Mouse (Mus musculus): ENCODE measurements around the gene Traf3ip3.

The Traf3ip3 gene

GRCm38 (mm10) chr1:193167746-193168145, 33.8 kb downstream of the Traf3ip3 start, which contains the start of gene A130010J15Rik:
A130010J15Rik (plus strand) TSS chr1:193168046.
- in situ Hi-C loops (cut with MboI, MseI): no loop called here

- in situ Hi-C loops (cut with MboI, MseI): no loop called here
These were observed 41.0 kb downstream of the Traf3ip3 start for GRCm38 (mm10) chr1:193160317-193161032.

GRCm38 (mm10) chr1:193159613-193160012, 41.9 kb downstream of the Traf3ip3 start:
- in situ Hi-C loops (cut with MboI, MseI): no loop called here

- in situ Hi-C loops (cut with MboI, MseI): no loop called here
These were observed 42.3 kb downstream of the Traf3ip3 start for GRCm38 (mm10) chr1:193159163-193159562.

GRCm38 (mm10) chr1:193157111-193157492, 44.4 kb downstream of the Traf3ip3 start:
- in situ Hi-C loops (cut with MboI, MseI): no loop called here

GRCm38 (mm10) chr1:193156316-193157110, 45.0 kb downstream of the Traf3ip3 start:
- in situ Hi-C loops (cut with MboI, MseI): no loop called here

GRCm38 (mm10) chr1:193153561-193153960, 47.9 kb downstream of the Traf3ip3 start:
- in situ Hi-C loops (cut with MboI, MseI): no loop called here

- in situ Hi-C loops (cut with MboI, MseI): no loop called here
These were observed 48.6 kb downstream of the Traf3ip3 start, which contains the start of gene Irf6 for GRCm38 (mm10) chr1:193152872-193153271. Irf6 (plus strand) TSS chr1:193153111.

- in situ Hi-C loops (cut with MboI, MseI): no loop called here
These were observed 50.4 kb downstream of the Traf3ip3 start for GRCm38 (mm10) chr1:193151134-193151533.

GRCm38 (mm10) chr1:193149231-193149630, 52.3 kb downstream of the Traf3ip3 start:
- in situ Hi-C loops (cut with MboI, MseI): loop anchor here (10.0 kb wide), 1 partner anchor 1824 kb away; the partner anchor contains the start of gene Tmem206

GRCm38 (mm10) chr1:193146416-193146815, 55.1 kb downstream of the Traf3ip3 start:
- in situ Hi-C loops (cut with MboI, MseI): loop anchor here (10.0 kb wide), 1 partner anchor 1822 kb away; the partner anchor contains the start of gene Tmem206

GRCm38 (mm10) chr1:193145101-193145500, 56.4 kb downstream of the Traf3ip3 start:
- in situ Hi-C loops (cut with MboI, MseI): loop anchor here (10.0 kb wide), 1 partner anchor 1820 kb away; the partner anchor contains the start of gene Tmem206

- in situ Hi-C loops (cut with MboI, MseI): loop anchor here (10.0 kb wide), 1 partner anchor 1820 kb away; the partner anchor contains the start of gene Tmem206
These were observed 57.0 kb downstream of the Traf3ip3 start for GRCm38 (mm10) chr1:193144516-193144915.

GRCm38 (mm10) chr1:193142517-193143062, 58.9 kb downstream of the Traf3ip3 start:
- in situ Hi-C loops (cut with MboI, MseI): loop anchor here (10.0 kb wide), 1 partner anchor 1818 kb away; the partner anchor contains the start of gene Tmem206

- in situ Hi-C loops (cut with MboI, MseI): loop anchor here (10.0 kb wide), 1 partner anchor 1816 kb away; the partner anchor contains the start of gene Tmem206
These were observed 60.4 kb downstream of the Traf3ip3 start for GRCm38 (mm10) chr1:193141118-193141517.

- in situ Hi-C loops (cut with MboI, MseI): no loop called here
These were observed 62.8 kb downstream of the Traf3ip3 start for GRCm38 (mm10) chr1:193138669-193139068.

- in situ Hi-C loops (cut with MboI, MseI): no loop called here
These were observed 63.4 kb downstream of the Traf3ip3 start for GRCm38 (mm10) chr1:193138087-193138486.

- in situ Hi-C loops (cut with MboI, MseI): loop anchor here (5.0 kb wide), 1 partner anchor 59 kb away; no protein-coding TSS in a partner anchor
These were observed 67.8 kb downstream of the Traf3ip3 start for GRCm38 (mm10) chr1:193133726-193134125.

- in situ Hi-C loops (cut with MboI, MseI): loop anchor here (5.0 kb wide), 1 partner anchor 60 kb away; no protein-coding TSS in a partner anchor
These were observed 69.1 kb downstream of the Traf3ip3 start for GRCm38 (mm10) chr1:193132385-193132784.

- in situ Hi-C loops (cut with MboI, MseI): loop anchor here (5.0 kb wide), 1 partner anchor 61 kb away; no protein-coding TSS in a partner anchor
These were observed 70.1 kb downstream of the Traf3ip3 start for GRCm38 (mm10) chr1:193131311-193131948.

GRCm38 (mm10) chr1:193130839-193131238, 70.7 kb downstream of the Traf3ip3 start:
- in situ Hi-C loops (cut with MboI, MseI): loop anchor here (5.0 kb wide), 1 partner anchor 61 kb away; no protein-coding TSS in a partner anchor

Measured in T-helper 2 cell (primary cell).